Mouse (Mus musculus): ENCODE results near the gene St3gal5. TPM values are rescaled to one million over a fixed set of nuclear protein-coding genes. Genes with fewer than 3 reads are reported as not detected.

St3gal5 gene
- polyA plus RNA-seq, 1 experiment, result 10.4 TPM

DNA sequence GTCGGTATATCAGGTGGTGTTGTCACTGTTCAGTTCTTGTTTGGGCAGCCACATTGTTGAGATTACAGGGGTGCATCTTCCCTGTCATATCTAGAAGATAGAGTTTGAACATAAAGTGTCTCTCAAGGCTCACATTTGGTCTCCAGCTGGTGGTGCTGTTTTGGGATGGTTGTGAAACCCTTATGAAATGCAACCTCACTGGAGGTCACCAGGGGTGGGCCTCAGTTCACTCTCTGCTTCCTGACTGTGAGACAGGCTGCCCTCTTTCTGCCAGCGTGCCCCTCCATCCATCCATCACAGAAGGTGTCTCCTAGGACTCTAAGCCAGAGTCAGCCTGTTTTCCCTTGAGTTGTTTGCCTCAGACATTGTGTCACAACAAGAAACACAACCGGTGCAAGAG, 80.0 kb downstream of the St3gal5 start:
- no peak for DNase-seq
- no peak for TF ChIP-seq POLR2A (IDR thresholded peaks at IDR 0.05; ENCODE audit: low read depth, low read length)
- TF ChIP-seq CTCF (conservative IDR thresholded peaks at IDR 0.05; ENCODE audit: insufficient read depth, insufficient read length, low read depth, low read length), result no peak
- Histone ChIP-seq H3K27ac (ENCODE audit: insufficient read depth, low read depth, low read length) (no peak overlapping the region), H3K36me3 (ENCODE audit: control insufficient read depth, insufficient read depth, low read length) (no peaks in the 10 kb centered on the region), H3K4me3 (ENCODE audit: insufficient read depth, low read depth, low read length) (no peak overlapping the region), H3K27me3 (replicated peaks; ENCODE audit: control insufficient read depth, insufficient read depth, low read length) (no peaks in the 10 kb centered on the region), H3K4me1 (ENCODE audit: control insufficient read depth, insufficient read depth, low read length) (no peaks in the 10 kb centered on the region)
- 68% methylated on average over 3 of the region's 3 CpGs for WGBS

DNA sequence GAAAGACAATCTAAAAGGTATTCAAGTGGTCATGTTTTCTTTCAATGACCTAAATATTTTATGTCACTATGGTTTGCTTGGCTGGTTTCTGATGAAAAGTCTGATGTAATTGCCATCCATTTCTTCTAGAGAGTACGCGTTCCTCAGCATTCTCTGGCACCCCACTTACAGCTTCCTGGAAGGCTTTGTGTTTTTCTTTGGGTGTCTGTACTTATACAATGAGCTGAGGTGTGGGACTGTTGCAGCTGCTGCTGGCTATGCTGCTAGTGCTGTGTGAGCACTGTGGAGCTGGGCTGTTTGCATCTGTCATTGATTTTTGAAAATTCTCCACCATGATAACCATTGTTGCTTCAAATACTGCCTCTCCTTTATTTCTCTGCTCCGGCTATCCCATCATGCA, 81.6 kb downstream of the St3gal5 start:
- no peaks in the 10 kb centered on the region for H3K4me1 ChIP-seq (ENCODE audit: control insufficient read depth, insufficient read depth, low read length)
- H3K4me3 ChIP-seq (ENCODE audit: insufficient read depth, low read depth, low read length), result no peak overlapping the region
- WGBS, result 87% methylated on average over 3 of the region's 3 CpGs
- H3K27me3 ChIP-seq (replicated peaks; ENCODE audit: control insufficient read depth, insufficient read depth, low read length), result no peaks in the 10 kb centered on the region
- no peaks in the 10 kb centered on the region for H3K36me3 ChIP-seq (ENCODE audit: control insufficient read depth, insufficient read depth, low read length)
- H3K27ac ChIP-seq (ENCODE audit: insufficient read depth, low read depth, low read length), result no peak overlapping the region
- no peak for TF ChIP-seq POLR2A (IDR thresholded peaks at IDR 0.05; ENCODE audit: low read depth, low read length)
- no peak for TF ChIP-seq CTCF (conservative IDR thresholded peaks at IDR 0.05; ENCODE audit: insufficient read depth, insufficient read length, low read depth, low read length)
- no peak for DNase-seq

DNA sequence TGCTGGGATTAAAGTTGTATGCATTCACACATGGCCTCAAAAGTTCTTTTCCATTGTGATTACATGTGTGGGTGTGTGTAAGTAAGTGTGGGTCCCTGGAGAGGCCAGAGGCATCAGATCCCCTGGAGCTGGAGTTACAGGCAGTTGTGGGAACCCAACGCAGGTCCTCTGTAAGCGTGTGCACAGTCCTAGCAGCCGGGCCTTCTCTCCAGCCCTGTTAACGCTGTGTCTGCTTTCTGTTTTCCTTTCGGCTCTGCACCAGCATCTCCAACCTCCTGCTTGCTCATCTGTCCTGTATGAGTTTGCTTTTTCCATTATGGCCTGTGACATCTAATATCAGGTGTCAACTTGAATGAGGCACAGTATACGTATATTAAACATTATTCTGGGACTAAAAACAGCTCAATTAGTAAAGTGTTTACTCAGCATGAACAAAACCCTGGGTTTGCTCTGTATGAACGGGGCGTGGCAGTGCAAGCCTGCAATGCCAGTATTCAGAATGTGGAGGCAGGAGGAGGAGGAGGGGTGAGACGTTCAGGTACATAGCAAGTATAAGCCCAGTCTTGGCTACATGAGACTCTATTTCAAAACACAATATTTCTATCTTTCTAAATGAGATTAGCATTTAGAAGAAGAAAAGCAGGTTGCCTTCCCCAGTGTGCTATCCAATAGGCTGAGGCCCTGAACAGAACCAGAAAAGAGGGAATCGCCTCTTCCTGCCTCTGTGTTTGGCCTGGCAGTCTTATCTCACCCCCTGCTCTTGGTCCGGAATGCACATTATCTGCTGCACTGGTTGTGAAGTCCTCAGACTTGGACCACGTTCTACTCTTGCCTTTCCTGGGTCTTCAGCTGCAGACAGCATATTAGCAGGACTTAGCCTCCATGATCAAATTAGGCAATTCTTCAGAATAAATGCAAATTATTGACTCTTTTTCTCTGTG, 82.4 kb downstream of the St3gal5 start:
- no peaks in the 10 kb centered on the region for H3K36me3 ChIP-seq (ENCODE audit: control insufficient read depth, insufficient read depth, low read length)
- H3K4me3 ChIP-seq (ENCODE audit: insufficient read depth, low read depth, low read length), result no peak overlapping the region
- no peaks in the 10 kb centered on the region for H3K27me3 ChIP-seq (replicated peaks; ENCODE audit: control insufficient read depth, insufficient read depth, low read length)
- WGBS, result 88% methylated on average over 12 of the region's 12 CpGs
- H3K4me1 ChIP-seq (ENCODE audit: control insufficient read depth, insufficient read depth, low read length), result no peaks in the 10 kb centered on the region
- no peak for TF ChIP-seq CTCF (conservative IDR thresholded peaks at IDR 0.05; ENCODE audit: insufficient read depth, insufficient read length, low read depth, low read length)
- TF ChIP-seq POLR2A (IDR thresholded peaks at IDR 0.05; ENCODE audit: low read depth, low read length), result no peak
- no peak for DNase-seq
- H3K27ac ChIP-seq (ENCODE audit: insufficient read depth, low read depth, low read length), result no peak overlapping the region

DNA sequence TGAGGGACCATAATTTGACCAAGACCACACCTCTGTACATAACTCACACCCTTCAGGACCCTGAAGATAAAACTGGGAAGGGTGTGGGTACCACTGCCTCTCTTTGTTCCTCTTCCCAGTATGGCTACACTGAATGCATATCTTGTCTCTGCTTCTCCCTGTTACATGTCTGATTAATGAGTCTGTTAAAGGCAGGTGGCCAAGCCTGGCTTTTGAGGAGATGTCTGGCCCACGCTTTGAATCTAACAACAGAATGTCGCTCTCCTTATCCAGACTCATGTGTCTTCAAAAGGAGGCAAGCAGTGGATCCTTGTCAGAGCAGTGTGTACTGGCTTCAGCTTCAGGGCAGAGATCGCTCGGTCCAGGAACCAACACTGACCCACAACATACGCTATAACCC, 87.2 kb downstream of the St3gal5 start:
- WGBS, result 93% methylated on average over 5 of the region's 5 CpGs
- no peak for TF ChIP-seq CTCF (conservative IDR thresholded peaks at IDR 0.05; ENCODE audit: insufficient read depth, insufficient read length, low read depth, low read length)
- no peak for TF ChIP-seq POLR2A (IDR thresholded peaks at IDR 0.05; ENCODE audit: low read depth, low read length)

DNA sequence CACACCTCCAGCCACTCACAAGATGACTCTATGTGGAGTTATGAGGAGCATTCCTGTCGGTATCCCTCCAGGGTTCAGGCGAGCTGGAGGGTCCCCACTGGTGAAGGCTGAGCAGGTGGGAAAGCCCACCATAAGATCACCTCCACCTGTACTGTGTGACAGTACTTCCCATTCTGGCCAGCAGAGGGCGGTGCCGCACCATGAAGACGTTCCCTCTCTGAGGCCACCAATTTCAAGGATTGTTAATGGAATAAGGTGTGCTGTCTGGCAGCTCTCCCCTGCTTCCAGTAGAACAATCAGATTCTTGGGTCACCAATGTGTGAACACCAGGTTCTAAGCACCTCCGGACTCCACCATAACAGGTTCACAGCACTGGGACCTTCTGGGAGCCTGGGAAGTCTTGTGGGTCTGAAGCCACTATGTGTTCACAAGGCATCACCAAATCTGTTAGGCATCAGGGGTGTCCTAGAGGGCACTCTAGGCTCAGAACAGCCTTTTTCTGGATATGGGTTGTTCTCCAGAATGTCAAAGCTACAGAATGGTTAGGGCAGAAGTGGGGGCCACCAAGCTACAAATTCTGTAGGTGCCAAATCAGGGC, 88.6 kb downstream of the St3gal5 start:
- 0 out of 2 replicates have a peak, but pooled peaks cover 2% of the 10 kb centered on the region for H3K4me1 ChIP-seq (ENCODE audit: control insufficient read depth, insufficient read depth, low read length)
- DNase-seq, result peak; percentile 78
- TF ChIP-seq POLR2A (IDR thresholded peaks at IDR 0.05; ENCODE audit: low read depth, low read length) (no peak), CTCF (conservative IDR thresholded peaks at IDR 0.05; ENCODE audit: insufficient read depth, insufficient read length, low read depth, low read length) (peak; percentile 98)
- H3K27me3 ChIP-seq (replicated peaks; ENCODE audit: control insufficient read depth, insufficient read depth, low read length), result no peaks in the 10 kb centered on the region
- H3K36me3 ChIP-seq (ENCODE audit: control insufficient read depth, insufficient read depth, low read length), result no peaks in the 10 kb centered on the region
- 5% methylated on average over 6 of the region's 6 CpGs for WGBS
- H3K4me3 ChIP-seq (ENCODE audit: insufficient read depth, low read depth, low read length), result no peak overlapping the region
- no peak overlapping the region for H3K27ac ChIP-seq (ENCODE audit: insufficient read depth, low read depth, low read length)

More for the DNA sequence above, 87.2 kb downstream of the St3gal5 start:
- H3K4me1 ChIP-seq (ENCODE audit: control insufficient read depth, insufficient read depth, low read length), result 0 out of 2 replicates have a peak, but pooled peaks cover 2% of the 10 kb centered on the region
- DNase-seq, result no peak
- H3K4me3 ChIP-seq (ENCODE audit: insufficient read depth, low read depth, low read length), result no peak overlapping the region
- no peak overlapping the region for H3K27ac ChIP-seq (ENCODE audit: insufficient read depth, low read depth, low read length)
- H3K36me3 ChIP-seq (ENCODE audit: control insufficient read depth, insufficient read depth, low read length), result no peaks in the 10 kb centered on the region
- no peaks in the 10 kb centered on the region for H3K27me3 ChIP-seq (replicated peaks; ENCODE audit: control insufficient read depth, insufficient read depth, low read length)

DNA sequence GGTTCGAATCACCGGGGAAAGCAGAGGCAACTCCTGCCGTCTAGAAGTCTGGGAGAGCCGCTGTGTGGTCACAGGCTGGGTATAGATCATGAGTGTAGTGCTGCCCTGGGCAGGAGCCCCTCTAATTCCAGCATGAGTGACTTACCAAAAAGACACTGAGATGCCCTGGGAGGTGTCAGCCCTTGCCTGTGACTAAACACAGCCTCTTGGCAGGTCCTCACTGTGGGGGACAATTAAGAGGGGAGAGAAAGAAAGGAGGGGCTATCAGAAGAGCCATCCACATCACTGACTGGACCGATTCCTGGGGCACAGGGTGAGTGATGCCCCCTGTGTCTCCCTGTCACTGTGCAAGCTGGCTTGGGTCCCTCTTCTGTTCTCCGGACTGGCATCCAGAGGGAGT, 89.4 kb downstream of the St3gal5 start:
- no peaks in the 10 kb centered on the region for H3K27me3 ChIP-seq (replicated peaks; ENCODE audit: control insufficient read depth, insufficient read depth, low read length)
- no peaks in the 10 kb centered on the region for H3K36me3 ChIP-seq (ENCODE audit: control insufficient read depth, insufficient read depth, low read length)
- H3K4me3 ChIP-seq (ENCODE audit: insufficient read depth, low read depth, low read length), result no peak overlapping the region
- no peak overlapping the region for H3K27ac ChIP-seq (ENCODE audit: insufficient read depth, low read depth, low read length)
- no peak for TF ChIP-seq POLR2A (IDR thresholded peaks at IDR 0.05; ENCODE audit: low read depth, low read length)
- TF ChIP-seq CTCF (conservative IDR thresholded peaks at IDR 0.05; ENCODE audit: insufficient read depth, insufficient read length, low read depth, low read length), result no peak
- DNase-seq, result no peak
- 0 out of 2 replicates have a peak, but pooled peaks cover 2% of the 10 kb centered on the region for H3K4me1 ChIP-seq (ENCODE audit: control insufficient read depth, insufficient read depth, low read length)
- 92% methylated on average over 6 of the region's 6 CpGs for WGBS
